Mouse (Mus musculus) retina, adult 2 months (tissue): ENCODE measurements at regions not wholly inside any gene's neighbourhood (a gene's known extent, or its start where the extent isn't known, plus 50 kb on each side); places are given as distances from the start of the nearest gene placed in this dataset.
A peak's percentile ranks its signal among the peaks of the same experiment; 100 is the strongest.

Source experiments
- DNase-seq: peaks from one replicate; pipeline ENCODE4 v3.0.0-alpha.2; 2012; ENCODE audit warnings: low read depth, low spot score

GRCm38 (mm10) chr9:112014796-112015195 lies 220.9 kb downstream of the Arpp21 start:
- DNase-seq, result no peak

- no peak for DNase-seq
Observed at GRCm38 (mm10) chr9:111994401-111994800, 241.3 kb downstream of the Arpp21 start.

DNA sequence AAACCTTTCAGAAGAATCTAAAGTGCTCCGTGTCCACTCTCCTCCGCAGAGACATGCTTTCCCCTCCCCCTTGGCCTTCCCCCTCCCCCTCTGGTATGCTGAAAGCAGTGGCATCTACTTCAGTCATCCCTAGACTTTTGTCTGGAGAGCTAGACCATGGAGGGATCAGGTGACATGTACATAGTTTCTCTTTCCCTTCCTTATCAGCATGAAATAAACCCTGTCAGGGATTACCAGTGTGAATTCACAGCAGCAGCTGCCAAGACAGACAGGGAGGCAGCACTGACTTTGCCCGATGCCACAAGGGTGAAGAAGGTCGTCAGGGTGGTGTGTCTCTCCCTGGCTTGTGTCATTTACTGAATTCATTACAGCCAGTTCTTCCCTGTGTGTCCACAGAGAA lies 241.9 kb downstream of the Arpp21 start:
- no peak for DNase-seq

DNA sequence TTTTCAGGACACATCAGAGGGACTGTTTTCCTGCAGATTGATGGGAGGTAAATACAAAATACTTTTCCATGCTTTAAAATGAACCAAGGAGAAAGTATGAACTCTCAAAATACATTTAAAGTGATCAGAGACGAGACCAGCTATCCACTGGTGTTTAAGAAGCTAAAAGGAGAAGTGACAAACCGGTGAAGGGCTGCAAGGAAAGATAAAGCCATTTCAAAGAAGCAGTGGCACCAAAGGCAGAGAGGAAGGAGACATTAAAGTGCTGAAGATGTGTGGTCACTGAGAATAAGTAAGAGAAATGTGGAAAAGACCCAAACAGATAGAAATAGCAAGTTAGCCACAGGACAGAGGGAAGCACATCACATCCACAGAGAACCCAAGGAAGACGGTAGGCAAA lies 245.7 kb downstream of the Arpp21 start:
- no peak for DNase-seq

GRCm38 (mm10) chr9:111963405-111964037 lies 272.2 kb downstream of the Arpp21 start:
- no peak for DNase-seq

- no peak for DNase-seq
Observed at GRCm38 (mm10) chr9:111957799-111958198, 267.7 kb upstream of the Stac start.

DNA sequence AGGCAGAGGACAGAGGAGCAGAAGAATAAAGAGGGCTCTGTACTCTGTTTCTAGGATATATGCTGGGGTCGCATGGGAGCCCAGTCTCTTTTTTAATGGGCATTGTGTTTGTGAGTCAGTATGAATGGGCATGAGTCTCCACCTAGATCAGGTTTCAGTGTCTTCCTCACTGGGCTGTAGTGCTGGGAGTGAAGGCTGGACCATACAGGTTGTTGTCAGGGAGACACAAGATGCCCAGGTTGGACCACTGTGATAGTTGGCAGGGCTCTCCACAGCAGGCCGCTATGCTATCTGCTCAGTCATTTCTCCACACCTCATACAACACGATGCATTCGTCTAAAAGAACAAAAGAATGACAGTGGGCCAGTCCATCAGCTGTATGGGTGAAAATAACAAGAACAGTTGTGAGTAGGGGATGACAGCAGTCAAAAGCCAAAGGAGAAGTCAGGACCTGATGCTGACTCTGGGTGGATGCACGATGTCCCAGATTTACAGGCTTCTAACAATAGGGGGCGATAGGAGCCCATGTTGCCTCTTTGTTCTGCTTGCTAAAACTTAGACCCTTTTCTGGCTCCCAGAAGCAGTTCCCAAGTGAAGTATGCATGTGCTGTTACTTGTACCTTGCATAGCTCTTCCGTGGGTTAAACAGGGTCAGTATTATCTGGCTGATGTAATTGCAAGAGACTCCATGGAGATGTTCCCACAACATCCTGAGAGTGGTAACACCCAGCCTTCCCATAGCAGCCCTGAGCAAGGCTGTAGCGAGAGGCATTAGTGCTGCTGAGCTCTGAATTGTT lies 249.3 kb upstream of the Stac start:
- DNase-seq, result no peak

DNA sequence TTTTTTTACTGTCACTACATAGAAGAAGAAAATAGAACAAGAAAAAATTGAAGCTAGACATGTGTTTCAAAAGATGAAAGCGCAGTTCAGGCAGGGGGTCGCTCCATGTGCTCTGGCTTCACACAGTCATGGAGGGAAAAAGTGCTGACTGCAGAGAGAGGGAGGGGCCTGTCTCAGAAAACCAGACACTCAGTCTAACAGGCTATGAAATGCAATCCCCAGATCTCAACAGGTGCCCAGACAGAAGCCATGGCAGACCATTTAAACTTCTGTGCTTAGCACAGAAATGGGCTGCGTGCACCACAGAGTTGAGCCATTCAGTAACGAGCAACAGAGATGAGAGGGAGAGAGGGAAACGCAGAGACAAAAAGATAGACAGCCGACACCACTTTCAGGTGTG lies 242.3 kb upstream of the Stac start:
- no peak for DNase-seq

- peak; percentile 26 for DNase-seq
Observed at GRCm38 (mm10) chr9:111918275-111918940, 228.3 kb upstream of the Stac start.

- DNase-seq, result peak; percentile 16
Observed at GRCm38 (mm10) chr9:111916684-111917535, 226.8 kb upstream of the Stac start.

- no peak for DNase-seq
Observed at GRCm38 (mm10) chr9:111908806-111909205, 218.7 kb upstream of the Stac start.

GRCm38 (mm10) chr9:111900196-111900595 lies 210.0 kb upstream of the Stac start:
- no peak for DNase-seq

GRCm38 (mm10) chr9:111897626-111898025 lies 207.5 kb upstream of the Stac start:
- DNase-seq, result no peak

GRCm38 (mm10) chr9:111879710-111880109 lies 189.6 kb upstream of the Stac start:
- no peak for DNase-seq

GRCm38 (mm10) chr9:111876846-111877245 lies 186.7 kb upstream of the Stac start:
- no peak for DNase-seq

GRCm38 (mm10) chr9:111870466-111870865 lies 180.3 kb upstream of the Stac start:
- DNase-seq, result no peak

- no peak for DNase-seq
Observed at GRCm38 (mm10) chr9:111869801-111870382, 179.7 kb upstream of the Stac start.

DNA sequence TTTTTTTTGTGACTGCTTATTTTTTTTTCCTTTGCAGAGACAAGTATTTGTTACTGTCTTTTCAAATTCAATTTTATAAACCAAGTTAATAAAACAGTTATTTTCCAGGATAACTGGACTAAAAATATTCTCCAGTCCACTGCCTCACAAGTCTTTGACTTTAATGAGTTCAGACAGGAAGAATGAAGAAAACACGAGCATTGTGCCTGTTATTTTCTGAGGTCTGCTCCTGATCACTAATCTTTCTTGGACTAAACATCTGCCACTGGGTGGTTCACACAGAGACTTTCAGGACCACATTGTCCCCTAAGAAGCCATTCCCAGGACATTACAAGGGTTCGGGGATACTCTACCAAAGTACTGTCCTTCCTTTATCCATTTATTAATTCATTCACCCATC lies 167.9 kb upstream of the Stac start:
- DNase-seq, result no peak

DNA sequence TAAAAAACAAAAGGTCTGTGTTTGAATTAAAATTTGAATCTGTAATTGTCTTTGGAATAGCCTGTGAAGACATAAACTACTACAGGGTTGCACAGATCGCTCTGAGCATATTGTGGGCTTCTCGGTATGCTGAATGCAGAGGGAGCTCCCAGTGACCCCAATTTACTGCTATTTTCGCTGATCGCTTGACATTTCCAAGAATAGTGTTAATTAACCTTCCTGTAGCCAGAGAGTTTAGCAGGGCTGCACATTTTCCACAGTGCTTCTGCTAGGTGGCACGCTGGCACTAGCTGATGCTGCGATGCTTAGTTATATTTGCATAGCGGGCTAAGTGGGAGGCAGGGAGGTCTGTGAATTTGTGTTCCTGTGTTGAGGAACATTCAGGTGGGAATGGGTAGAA lies 164.8 kb upstream of the Stac start:
- no peak for DNase-seq

GRCm38 (mm10) chr9:111846366-111846765 lies 156.2 kb upstream of the Stac start:
- DNase-seq, result no peak

- DNase-seq, result no peak
Observed at GRCm38 (mm10) chr9:111841151-111841550, 151.0 kb upstream of the Stac start.
